Mouse (Mus musculus) left cerebral cortex, adult 2 months (tissue): Measurements from ENCODE around the gene Gm45717. TPM values are rescaled to one million over a fixed set of nuclear protein-coding genes. Genes with fewer than 3 reads are reported as not detected.
"Not testable (repeated sequence)": the region's sequence is repeated elsewhere in the genome, so short reads cannot be mapped to it uniquely, and the experiment has no call there.

Experiments used
- DNase-seq, 2 experiments: peaks; one replicate each; pipeline ENCODE4 v3.0.0; 2021 to 2022; ENCODE audit warnings: low spot score in 2 of 2, mixed read lengths in 1 of 2; ENCODE audit errors: extremely low spot score in 1 of 2
- H3K27ac ChIP-seq: fragments of 200-600 bp; 2 replicates; pipeline ENCODE4 v1.8.1; 2022
- H3K4me3 ChIP-seq: fragments of 200-600 bp; 2 replicates; pipeline ENCODE4 v1.8.1; 2022
- CTCF ChIP-seq: fragments of 200-600 bp; IDR thresholded peaks from 2 replicates; pipeline ENCODE4 v1.8.1; 2022; ENCODE audit warnings: antibody characterized with exemption, mild to moderate bottlenecking, moderate library complexity
- intact Hi-C: fragments of 180-260 bp; cut with DNase I; formaldehyde crosslinking; loops from one replicate; pipeline ENCODE4 v1.15.1; 2025
- total RNA-seq, 2 experiments: library from RNA; stranded (reverse); gene quantifications; 2 replicates each; pipeline ENCODE4 v1.2.3; 2021

Gene Gm45717
- total RNA-seq, 2 experiments from 2014 or later: not detected

- TF ChIP-seq CTCF: no peak
- no peak for DNase-seq
- intact Hi-C loops: no loop called here
- no peak overlapping the region for H3K4me3 ChIP-seq
- no peak overlapping the region for H3K27ac ChIP-seq
Measured at GRCm38 (mm10) chr7:140982971-140983370, 27.2 kb upstream of the Gm45717 start.

GRCm38 (mm10) chr7:140981704-140982103, 26.0 kb upstream of the Gm45717 start:
- DNase-seq: no peak
- no peak overlapping the region for H3K27ac ChIP-seq
- no peak for TF ChIP-seq CTCF
- no peak overlapping the region for H3K4me3 ChIP-seq
- intact Hi-C loops: no loop called here

DNA sequence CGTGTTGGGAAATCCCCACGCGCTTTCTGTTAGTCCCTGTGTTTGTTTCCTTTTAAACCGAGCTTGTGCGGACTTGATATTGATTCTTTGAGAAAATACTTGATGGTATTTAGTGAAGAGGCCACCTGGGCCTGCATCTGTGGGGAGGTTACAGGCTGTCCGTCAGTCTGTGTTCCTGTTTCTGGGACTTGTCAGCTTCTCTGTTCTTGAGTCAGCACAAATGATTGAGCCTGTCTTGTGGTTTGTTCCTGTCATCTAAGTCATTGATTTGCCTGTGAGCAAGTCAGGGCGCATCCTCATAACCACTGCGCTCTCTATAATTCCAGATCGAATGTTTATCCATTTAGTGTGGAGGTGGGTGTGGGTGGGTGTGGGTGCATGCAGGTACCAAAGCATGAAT, 21.0 kb upstream of the Gm45717 start:
- DNase-seq, intact Hi-C loops, H3K4me3 ChIP-seq, H3K27ac ChIP-seq: not testable (repeated sequence)

DNA sequence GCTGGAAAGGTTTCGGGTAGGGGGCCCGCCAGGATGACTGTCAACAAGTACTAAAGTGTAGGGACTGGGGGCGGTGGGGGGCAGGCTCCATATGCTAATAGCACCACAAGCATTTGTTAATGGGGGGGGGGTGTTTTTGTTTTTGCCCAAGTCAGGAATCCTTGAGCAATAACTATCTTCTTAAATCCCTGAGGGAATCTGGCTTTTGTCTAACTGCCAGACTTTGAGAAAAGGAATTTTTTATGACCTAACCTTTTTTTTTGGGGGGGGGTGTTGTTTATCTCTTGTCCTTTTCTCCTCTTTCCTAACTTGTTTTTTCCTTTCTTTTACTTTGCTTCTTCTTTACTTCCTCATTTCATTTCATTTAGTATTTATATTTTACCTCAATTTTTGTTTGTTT, 19.7 kb upstream of the Gm45717 start:
- DNase-seq: no peak
- intact Hi-C loops: no loop called here
- Histone ChIP-seq H3K4me3 (no peak overlapping the region), H3K27ac (no peak overlapping the region)
- TF ChIP-seq CTCF: no peak

GRCm38 (mm10) chr7:140974940-140975339, 19.2 kb upstream of the Gm45717 start:
- TF ChIP-seq CTCF: no peak

DNA sequence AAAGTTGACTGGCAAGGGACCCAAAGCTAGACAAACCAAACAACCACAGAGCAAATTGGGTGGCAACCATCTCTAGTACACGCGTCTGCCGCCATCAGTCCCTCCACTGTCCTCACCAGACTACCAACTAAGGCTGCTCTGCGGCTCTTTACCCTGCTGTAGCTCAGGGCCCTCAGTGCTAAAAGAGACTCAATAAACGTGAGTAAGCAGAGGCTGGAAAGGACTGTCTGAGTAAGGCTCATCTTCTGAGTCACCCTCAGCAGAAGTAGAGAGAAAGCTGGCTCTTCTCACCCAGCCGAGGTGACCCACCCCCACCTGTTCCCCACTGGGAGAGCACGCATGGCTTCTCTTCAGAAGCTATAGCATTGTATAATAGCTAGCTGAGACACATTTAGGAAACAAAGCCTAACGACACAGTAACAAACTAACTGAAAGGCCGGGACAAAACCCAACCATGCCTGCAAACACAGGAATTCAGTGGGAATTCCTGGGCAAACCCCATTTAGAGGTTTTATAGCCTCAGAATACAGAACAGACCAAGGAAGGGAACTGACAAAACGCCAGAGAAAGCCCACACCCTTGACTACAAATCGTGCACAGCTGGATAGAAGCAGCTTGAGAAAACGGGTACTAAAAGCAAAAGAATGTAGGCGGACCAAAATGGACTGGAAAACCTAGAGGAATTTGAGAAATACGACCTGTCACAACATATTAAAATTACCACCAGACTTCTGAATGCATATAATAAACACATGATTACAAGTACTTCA, 17.8 kb upstream of the Gm45717 start:
- intact Hi-C loops: no loop called here

More at GRCm38 (mm10) chr7:140974940-140975339, 19.2 kb upstream of the Gm45717 start:
- DNase-seq: no peak
- Histone ChIP-seq H3K27ac (no peak overlapping the region), H3K4me3 (no peak overlapping the region)
- intact Hi-C loops: no loop called here

DNA sequence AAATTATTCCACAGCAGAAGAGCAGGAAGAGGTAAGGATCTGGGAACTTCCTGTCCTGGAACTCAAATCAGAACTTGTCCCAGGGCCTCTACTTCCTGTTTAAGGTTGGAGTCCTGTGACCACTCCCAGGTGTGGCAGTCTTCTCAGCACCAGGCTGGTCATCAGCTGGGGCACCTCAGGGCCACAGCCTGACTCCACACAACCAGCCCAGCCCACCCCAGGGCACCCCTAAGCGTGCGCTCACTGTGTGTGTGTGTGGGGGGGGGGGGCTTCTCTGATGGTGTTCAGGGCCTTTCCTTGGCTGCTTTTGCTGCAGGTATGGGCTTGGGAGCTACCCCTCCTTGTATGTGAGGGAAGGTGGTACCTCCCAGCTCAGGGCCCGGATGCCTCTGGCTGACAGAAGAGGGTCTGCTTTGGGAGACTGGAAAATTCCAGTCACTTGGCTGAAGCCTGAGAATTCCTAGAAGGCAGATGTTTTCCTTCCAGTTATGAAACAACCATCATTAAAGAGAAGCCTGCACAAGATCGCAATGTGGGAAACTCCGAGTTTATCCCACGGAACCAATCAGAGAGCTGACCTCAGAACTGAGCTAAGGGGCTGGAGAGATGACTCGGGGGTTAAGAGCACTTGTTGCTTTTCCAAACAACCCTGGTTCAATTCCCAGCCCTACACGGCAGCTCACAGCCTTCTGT, 15.9 kb upstream of the Gm45717 start:
- intact Hi-C loops: no loop called here
- DNase-seq: no peak
- no peak for TF ChIP-seq CTCF
- H3K27ac ChIP-seq: no peak overlapping the region
- H3K4me3 ChIP-seq: no peak overlapping the region

More for the DNA sequence above, 17.8 kb upstream of the Gm45717 start:
- TF ChIP-seq CTCF: no peak
- no peak for DNase-seq
- H3K4me3 ChIP-seq: no peak overlapping the region
- H3K27ac ChIP-seq: no peak overlapping the region; the same call in 1 of the 2 replicates

GRCm38 (mm10) chr7:140970931-140971330, 15.2 kb upstream of the Gm45717 start:
- intact Hi-C loops: no loop called here
- Histone ChIP-seq H3K4me3 (no peak overlapping the region), H3K27ac (no peak overlapping the region)
- no peak for TF ChIP-seq CTCF
- no peak for DNase-seq

DNA sequence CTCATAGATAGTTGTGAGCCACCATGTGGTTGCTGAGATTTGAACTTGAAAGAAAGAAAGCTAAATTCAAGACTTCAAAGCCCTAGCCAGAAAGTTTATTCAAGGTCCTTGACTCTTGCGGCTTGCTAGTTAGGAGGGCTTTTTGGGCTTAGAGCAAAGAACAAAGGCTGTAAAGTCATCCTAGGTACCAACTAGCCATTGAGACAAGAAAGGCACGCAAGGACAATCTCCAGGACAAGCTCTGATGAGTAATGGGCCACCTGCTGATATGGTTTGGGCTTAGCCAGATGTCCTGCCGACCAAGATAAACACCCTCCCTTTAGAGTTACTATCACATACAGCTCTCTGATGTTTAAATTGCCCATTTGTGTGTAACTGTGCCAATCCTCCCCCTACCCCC, 13.0 kb upstream of the Gm45717 start:
- intact Hi-C loops, H3K27ac ChIP-seq, DNase-seq, H3K4me3 ChIP-seq: not testable (repeated sequence)

DNA sequence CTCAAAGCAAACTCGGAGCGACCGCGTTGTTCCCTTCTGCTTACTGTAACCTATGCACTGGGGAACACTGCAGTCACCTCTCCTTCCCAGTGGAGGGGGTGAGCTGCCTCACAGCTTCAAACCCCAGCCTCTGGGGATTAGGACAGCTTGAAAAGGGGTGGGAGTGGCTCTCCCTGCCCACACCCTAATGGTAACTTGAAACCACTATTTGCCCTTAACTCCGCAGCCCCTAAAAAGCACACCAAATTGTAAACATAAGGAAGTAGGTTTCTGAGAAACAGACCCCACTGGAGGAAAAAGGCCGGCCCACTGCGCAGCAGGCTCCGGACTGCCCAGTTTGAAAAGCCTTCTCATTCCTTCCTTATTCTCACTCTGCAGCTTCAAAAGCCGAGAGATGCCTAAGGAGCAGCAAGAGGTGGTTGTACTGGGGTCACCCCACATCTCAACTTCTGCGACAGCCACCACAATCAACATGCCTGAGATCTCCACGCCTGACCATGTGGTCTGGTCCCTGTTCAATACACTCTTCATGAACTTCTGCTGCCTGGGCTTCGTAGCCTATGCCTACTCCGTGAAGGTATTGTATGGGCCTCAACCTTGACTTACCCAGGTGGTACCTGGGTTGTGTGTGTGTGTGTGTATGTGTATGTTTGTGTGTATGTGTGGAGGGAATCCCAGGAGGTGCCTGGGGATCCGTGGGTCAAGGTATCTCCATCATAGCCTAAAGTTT, 12.3 kb upstream of the Gm45717 start:
- intact Hi-C loops: no loop called here
- no peak for DNase-seq
- H3K4me3 ChIP-seq: no peak overlapping the region
- H3K27ac ChIP-seq: no peak overlapping the region
- TF ChIP-seq CTCF: no peak

GRCm38 (mm10) chr7:140966921-140967320, 11.2 kb upstream of the Gm45717 start, which contains the start of gene Ifitm1:
Ifitm1 (plus strand) TSS chr7:140967221.
- intact Hi-C loops: no loop called here
- DNase-seq: no peak
- no peak for TF ChIP-seq CTCF
- H3K27ac ChIP-seq: no peak within 1 kb of the TSS
- no peak within 1 kb of the TSS for H3K4me3 ChIP-seq

GRCm38 (mm10) chr7:140962733-140963132, 7.0 kb upstream of the Gm45717 start:
- no peak overlapping the region for H3K27ac ChIP-seq
- H3K4me3 ChIP-seq: no peak overlapping the region
- DNase-seq: no peak
- TF ChIP-seq CTCF: no peak
- intact Hi-C loops: no loop called here
